Mouse (Mus musculus) CH12.LX (cell line): Measurements from ENCODE around the gene Flad1.

Source experiments
- BHLHE40 ChIP-seq: IDR thresholded peaks from 2 replicates; pipeline ENCODE4 v1.6.1; 2011; ENCODE audit warnings: mild to moderate bottlenecking, low read depth, low read length, improper control_type of control experiment
- CTCF ChIP-seq, 2 experiments: IDR thresholded peaks in 1 of 2; conservative IDR thresholded peaks in 1 of 2; 2 replicates each; pipeline ENCODE4 v1.5.1; 2011 to 2012; ENCODE audit warnings: low read depth in 2 of 2, low read length in 2 of 2, improper control_type of control experiment in 1 of 2, inconsistent platforms in 1 of 2, mild to moderate bottlenecking in 1 of 2, moderate library complexity in 1 of 2
- POLR2A ChIP-seq: IDR thresholded peaks from 2 replicates; pipeline ENCODE4 v1.6.1; 2011; ENCODE audit warnings: low read depth, mild to moderate bottlenecking, improper control_type of control experiment, low read length
- USF2 ChIP-seq: conservative IDR thresholded peaks from 2 replicates; pipeline ENCODE4 v1.6.1; 2011; ENCODE audit warnings: low read depth, low read length, improper control_type of control experiment
- ZNF384 ChIP-seq: IDR thresholded peaks from 2 replicates; pipeline ENCODE4 v1.6.1; 2012; ENCODE audit warnings: low read depth, low read length, improper control_type of control experiment, inconsistent platforms

GRCm38 (mm10) chr3:89351271-89351670 lies 60.4 kb downstream of the Flad1 start:
- TF ChIP-seq USF2, result no peak
- TF ChIP-seq POLR2A, result no peak
- TF ChIP-seq BHLHE40, result no peak
- TF ChIP-seq ZNF384, result no peak
- no peak for TF ChIP-seq CTCF (conservative IDR thresholded peaks at IDR 0.05 in 1 of 2, IDR thresholded peaks at IDR 0.05 in 1 of 2; ENCODE audit: low read depth in 2 of 2, low read length in 2 of 2)
